Mouse (Mus musculus) liver, embryonic 13.5 days (tissue): ENCODE measurements around the gene Arhgap42. TPM values are rescaled to one million over a fixed set of nuclear protein-coding genes. Genes with fewer than 3 reads are reported as not detected.

Experiments
- ATAC-seq: fragments of 200-750 bp; cut with Nextera tagmentation; 2 replicates; pipeline ENCODE4 v1.8.0; 2017; ENCODE audit warnings: low read depth, mild to moderate bottlenecking, moderate number of reproducible peaks, moderate library complexity
- DNase-seq: peaks from one replicate; pipeline ENCODE4 v3.0.0; 2022
- H3K27ac ChIP-seq: fragments of 300-500 bp; sonication (generic); 2 replicates; pipeline ENCODE4 v1.5.1; 2015; ENCODE audit warnings: moderate library complexity, mild to moderate bottlenecking, inconsistent platforms
- H3K27me3 ChIP-seq: fragments of 300-500 bp; sonication (generic); 2 replicates; pipeline ENCODE4 v1.6.1; 2015; ENCODE audit warnings: mild to moderate bottlenecking, inconsistent platforms
- H3K36me3 ChIP-seq: fragments of 300-500 bp; sonication (generic); 2 replicates; pipeline ENCODE4 v1.6.1; 2015; ENCODE audit warnings: mild to moderate bottlenecking, inconsistent platforms
- H3K4me1 ChIP-seq: fragments of 300-500 bp; sonication (generic); replicated peaks from 2 replicates; pipeline ENCODE4 v1.6.1; 2015; ENCODE audit warnings: inconsistent platforms
- H3K4me2 ChIP-seq: fragments of 300-500 bp; sonication (generic); 2 replicates; pipeline ENCODE4 v1.6.1; 2015; ENCODE audit warnings: inconsistent platforms, mild to moderate bottlenecking, moderate library complexity
- H3K4me3 ChIP-seq: fragments of 300-500 bp; sonication (generic); replicated peaks from 2 replicates; pipeline ENCODE4 v1.5.1; 2015; ENCODE audit warnings: mild to moderate bottlenecking, inconsistent platforms
- H3K9ac ChIP-seq: fragments of 300-500 bp; sonication (generic); 2 replicates; pipeline ENCODE4 v1.6.1; 2015; ENCODE audit warnings: mild to moderate bottlenecking, inconsistent platforms
- H3K9me3 ChIP-seq: fragments of 300-500 bp; sonication (generic); replicated peaks from 2 replicates; pipeline ENCODE4 v1.6.1; 2016; ENCODE audit warnings: inconsistent platforms
- WGBS: fragments of 180-500 bp; shearing (Covaris S2); methylation state at CpG from one replicate; pipeline ENCODE4 v1.1.7; 2015; ENCODE audit not compliant: insufficient replicate concordance; 5-methylcytosine and 5-hydroxymethylcytosine counted together
- polyA plus RNA-seq: library from polyadenylated mRNA; unstranded; fragments of >200 nt; fragmentation: Nextera tagmentation; extraction: Ambion mirVana; gene quantifications from 2 replicates; pipeline ENCODE4 v1.2.1, GENCODE M21; 2015

Gene Arhgap42
- polyA plus RNA-seq, 1 experiment from 2014 or later, result 8.1 TPM

- Histone ChIP-seq H3K9ac (no peak overlapping the region), H3K4me2 (no peak overlapping the region), H3K4me3 (no peak overlapping the region), H3K27me3 (no peaks in the 10 kb centered on the region), H3K36me3 (no peaks in the 10 kb centered on the region), H3K27ac (no peak overlapping the region), H3K9me3 (no peaks in the 10 kb centered on the region), H3K4me1 (peaks cover 4% of the 10 kb centered on the region; the same call in 1 of the 2 replicates)
- WGBS, result 71% methylated on average over 4 of the region's 4 CpGs
- DNase-seq (no peak), ATAC-seq (no peak)
These were observed 109.8 kb downstream of the Arhgap42 start for GRCm38 (mm10) chr9:9128996-9129694.

DNA sequence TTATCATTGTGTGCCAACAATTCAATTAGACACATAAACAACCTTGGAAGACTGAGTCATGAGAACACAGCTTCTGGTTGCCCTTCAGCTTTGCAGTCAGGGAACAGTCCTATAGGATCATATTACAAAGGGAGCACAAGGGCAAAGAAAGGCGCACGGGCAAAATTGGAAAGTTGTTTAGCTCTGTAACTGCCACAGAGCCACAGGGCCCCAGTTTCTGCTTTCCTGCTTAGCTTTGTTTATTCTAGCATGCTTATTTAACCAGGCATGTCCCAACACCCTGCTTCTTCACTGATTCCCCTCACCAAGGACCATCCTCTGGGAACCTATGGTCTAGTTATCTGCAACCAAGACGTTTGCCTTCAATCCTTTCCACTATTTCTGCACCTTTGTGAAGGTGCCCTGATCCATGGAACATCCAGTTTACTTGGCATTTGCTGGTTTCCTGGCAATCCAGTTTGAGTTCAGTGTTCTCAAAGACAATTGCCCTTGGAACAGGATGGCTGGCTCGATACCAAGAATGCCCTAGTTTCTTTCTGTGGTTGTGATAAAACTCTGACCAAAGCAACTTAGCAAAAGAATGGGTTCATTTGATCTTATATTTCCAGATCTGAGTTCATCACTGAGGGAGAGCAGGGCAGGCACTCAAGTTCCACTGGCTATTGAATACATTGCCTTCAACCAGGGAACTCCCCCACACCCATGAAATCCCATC is 111.7 kb downstream of the Arhgap42 start:
- H3K27ac ChIP-seq, result no peak overlapping the region
- no peaks in the 10 kb centered on the region for H3K9me3 ChIP-seq
- H3K36me3 ChIP-seq, result no peaks in the 10 kb centered on the region
- peaks cover 4% of the 10 kb centered on the region; the same call in 1 of the 2 replicates for H3K4me1 ChIP-seq
- H3K4me2 ChIP-seq, result no peak overlapping the region
- no peak for ATAC-seq
- H3K9ac ChIP-seq, result no peak overlapping the region
- no peak for DNase-seq
- WGBS, result 47% methylated on average over 4 of the region's 4 CpGs
- H3K4me3 ChIP-seq, result no peak overlapping the region
- no peaks in the 10 kb centered on the region for H3K27me3 ChIP-seq

- no peak overlapping the region for H3K27ac ChIP-seq
- ATAC-seq (no peak), DNase-seq (no peak)
- H3K36me3 ChIP-seq, result no peaks in the 10 kb centered on the region
- 57% methylated on average over 2 of the region's 2 CpGs for WGBS
- no peak overlapping the region for H3K9ac ChIP-seq
- H3K9me3 ChIP-seq, result no peaks in the 10 kb centered on the region
- H3K27me3 ChIP-seq, result no peaks in the 10 kb centered on the region
- peaks cover 4% of the 10 kb centered on the region; the same call in 1 of the 2 replicates for H3K4me1 ChIP-seq
- no peak overlapping the region for H3K4me2 ChIP-seq
- no peak overlapping the region for H3K4me3 ChIP-seq
These were observed 114.7 kb downstream of the Arhgap42 start for GRCm38 (mm10) chr9:9124156-9124555.

- 55% methylated on average over 3 of the region's 3 CpGs for WGBS
- H3K9me3 ChIP-seq, result no peaks in the 10 kb centered on the region
- no peaks in the 10 kb centered on the region for H3K27me3 ChIP-seq
- no peak overlapping the region for H3K4me2 ChIP-seq
- no peaks in the 10 kb centered on the region for H3K36me3 ChIP-seq
- H3K27ac ChIP-seq, result no peak overlapping the region
- H3K4me3 ChIP-seq, result no peak overlapping the region
- ATAC-seq (no peak), DNase-seq (no peak)
- H3K4me1 ChIP-seq, result no peaks in the 10 kb centered on the region
- H3K9ac ChIP-seq, result no peak overlapping the region
These were observed 124.6 kb downstream of the Arhgap42 start for GRCm38 (mm10) chr9:9114266-9114665.

DNA sequence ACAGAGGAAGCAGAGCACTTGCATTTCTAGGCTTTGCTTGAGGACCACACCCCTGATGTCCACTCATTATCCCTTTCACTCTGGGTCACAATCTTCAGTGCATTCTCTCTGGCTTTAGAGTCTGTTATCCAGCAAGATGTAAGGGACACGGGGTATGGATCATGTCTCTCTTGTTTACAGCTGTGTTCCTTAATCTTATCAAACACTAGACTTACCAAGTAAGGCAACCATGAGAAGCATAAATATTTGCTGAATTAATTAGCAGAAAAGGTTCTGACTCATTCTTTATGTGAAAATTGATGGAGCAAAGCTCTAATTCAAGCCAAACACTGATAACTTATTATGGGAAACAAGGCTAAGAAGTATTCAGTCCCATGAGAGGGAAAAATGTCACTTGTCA is 125.1 kb downstream of the Arhgap42 start:
- Histone ChIP-seq H3K9ac (no peak overlapping the region), H3K4me3 (no peak overlapping the region), H3K4me2 (no peak overlapping the region), H3K4me1 (no peaks in the 10 kb centered on the region), H3K27ac (no peak overlapping the region), H3K27me3 (no peaks in the 10 kb centered on the region), H3K36me3 (no peaks in the 10 kb centered on the region), H3K9me3 (no peaks in the 10 kb centered on the region)
- ATAC-seq, result no peak
- DNase-seq, result no peak
- WGBS, result 49% methylated on average over 1 of the region's 1 CpGs

DNA sequence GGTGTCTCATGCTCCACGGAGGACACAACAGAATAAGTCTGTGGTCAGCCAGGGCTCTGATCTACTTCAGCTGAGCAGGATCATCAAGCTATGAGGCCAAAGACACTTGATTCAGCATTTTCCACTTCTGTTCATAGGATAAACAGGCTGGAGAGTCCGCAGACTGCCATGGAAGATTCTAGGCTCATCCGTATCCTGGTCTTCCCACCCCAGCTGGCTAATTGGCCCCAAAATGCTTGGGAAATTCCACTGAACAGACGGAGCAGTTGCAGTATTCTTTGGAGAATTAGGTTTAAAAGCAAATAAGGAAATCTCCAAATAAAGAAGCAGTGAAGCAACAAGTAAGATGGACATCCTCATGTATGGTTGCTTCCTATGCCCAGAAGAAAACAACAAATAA is 126.0 kb downstream of the Arhgap42 start:
- Histone ChIP-seq H3K27ac (no peak overlapping the region), H3K4me1 (no peaks in the 10 kb centered on the region), H3K36me3 (no peaks in the 10 kb centered on the region), H3K9me3 (no peaks in the 10 kb centered on the region), H3K9ac (no peak overlapping the region), H3K4me3 (no peak overlapping the region), H3K4me2 (no peak overlapping the region), H3K27me3 (no peaks in the 10 kb centered on the region)
- no peak for DNase-seq
- no peak for ATAC-seq
- 56% methylated on average over 4 of the region's 4 CpGs for WGBS

GRCm38 (mm10) chr9:9107697-9108096 is 131.2 kb downstream of the Arhgap42 start:
- no peak overlapping the region for H3K27ac ChIP-seq
- H3K4me1 ChIP-seq, result no peaks in the 10 kb centered on the region
- H3K27me3 ChIP-seq, result no peaks in the 10 kb centered on the region
- H3K9me3 ChIP-seq, result no peaks in the 10 kb centered on the region
- ATAC-seq (no peak), DNase-seq (no peak)
- no peaks in the 10 kb centered on the region for H3K36me3 ChIP-seq
- H3K4me3 ChIP-seq, result no peak overlapping the region
- H3K9ac ChIP-seq, result no peak overlapping the region
- no peak overlapping the region for H3K4me2 ChIP-seq

- ATAC-seq (no peak), DNase-seq (no peak)
- H3K27ac ChIP-seq, result no peak overlapping the region
- H3K4me1 ChIP-seq, result no peaks in the 10 kb centered on the region
- no peak overlapping the region for H3K4me2 ChIP-seq
- WGBS, result 53% methylated on average over 3 of the region's 3 CpGs
- H3K9me3 ChIP-seq, result no peaks in the 10 kb centered on the region
- H3K36me3 ChIP-seq, result no peaks in the 10 kb centered on the region
- H3K9ac ChIP-seq, result no peak overlapping the region
- H3K4me3 ChIP-seq, result no peak overlapping the region
- no peaks in the 10 kb centered on the region for H3K27me3 ChIP-seq
These were observed 134.1 kb downstream of the Arhgap42 start for GRCm38 (mm10) chr9:9104761-9105160.

- 58% methylated on average over 2 of the region's 2 CpGs for WGBS
These were observed 136.8 kb downstream of the Arhgap42 start for GRCm38 (mm10) chr9:9102158-9102514.

GRCm38 (mm10) chr9:9101482-9102157 is 137.3 kb downstream of the Arhgap42 start:
- H3K27me3 ChIP-seq, result no peaks in the 10 kb centered on the region
- no peak for ATAC-seq
- no peaks in the 10 kb centered on the region for H3K9me3 ChIP-seq
- no peaks in the 10 kb centered on the region for H3K4me1 ChIP-seq
- DNase-seq, result no peak
- H3K9ac ChIP-seq, result no peak overlapping the region
- 61% methylated on average over 12 of the region's 12 CpGs for WGBS
- no peak overlapping the region for H3K4me3 ChIP-seq
- no peaks in the 10 kb centered on the region for H3K36me3 ChIP-seq
- H3K27ac ChIP-seq, result no peak overlapping the region
- H3K4me2 ChIP-seq, result no peak overlapping the region

More at GRCm38 (mm10) chr9:9102158-9102514, 136.8 kb downstream of the Arhgap42 start:
- H3K4me1 ChIP-seq, result no peaks in the 10 kb centered on the region
- ATAC-seq, result no peak
- no peaks in the 10 kb centered on the region for H3K36me3 ChIP-seq
- no peak overlapping the region for H3K27ac ChIP-seq
- H3K27me3 ChIP-seq, result no peaks in the 10 kb centered on the region
- no peak overlapping the region for H3K9ac ChIP-seq
- DNase-seq, result no peak
- H3K4me2 ChIP-seq, result no peak overlapping the region
- no peaks in the 10 kb centered on the region for H3K9me3 ChIP-seq
- no peak overlapping the region for H3K4me3 ChIP-seq

GRCm38 (mm10) chr9:9101055-9101454 is 137.8 kb downstream of the Arhgap42 start:
- Histone ChIP-seq H3K36me3 (no peaks in the 10 kb centered on the region), H3K27ac (no peak overlapping the region), H3K27me3 (no peaks in the 10 kb centered on the region), H3K4me1 (no peaks in the 10 kb centered on the region), H3K9me3 (no peaks in the 10 kb centered on the region), H3K4me2 (no peak overlapping the region), H3K4me3 (no peak overlapping the region), H3K9ac (no peak overlapping the region)
- DNase-seq (no peak), ATAC-seq (no peak)
- 64% methylated on average over 4 of the region's 4 CpGs for WGBS
